Mouse (Mus musculus) testis, adult 2 months (tissue): Measurements from ENCODE around the gene Rgs8. TPM values are rescaled to one million over a fixed set of nuclear protein-coding genes. Genes with fewer than 3 reads are reported as not detected.

Experiments
- H3K27ac ChIP-seq: fragments of 200-500 bp; 2 replicates; pipeline ENCODE4 v1.5.1; 2012; ENCODE audit warnings: low read depth, low read length; ENCODE audit not compliant: control insufficient read depth, insufficient read depth
- H3K27me3 ChIP-seq: fragments of 200-500 bp; 2 replicates; pipeline ENCODE4 v1.6.1; 2012; ENCODE audit warnings: mild to moderate bottlenecking, low read length, moderate library complexity; ENCODE audit not compliant: control insufficient read depth, insufficient read depth
- H3K36me3 ChIP-seq: fragments of 200-500 bp; 2 replicates; pipeline ENCODE4 v1.6.1; 2012; ENCODE audit warnings: mild to moderate bottlenecking, low read length; ENCODE audit not compliant: control insufficient read depth, insufficient read depth
- H3K4me1 ChIP-seq: fragments of 200-500 bp; 2 replicates; pipeline ENCODE4 v1.6.1; 2012; ENCODE audit warnings: low read length; ENCODE audit not compliant: control insufficient read depth, insufficient read depth
- H3K4me3 ChIP-seq: fragments of 200-500 bp; 2 replicates; pipeline ENCODE4 v1.5.1; 2012; ENCODE audit warnings: low read depth, mild to moderate bottlenecking, low read length, moderate library complexity, mixed read lengths; ENCODE audit not compliant: control insufficient read depth
- CTCF ChIP-seq: fragments of 200-500 bp; IDR thresholded peaks from 2 replicates; pipeline ENCODE4 v1.5.1; 2012; ENCODE audit warnings: low read depth, mild to moderate bottlenecking, inconsistent platforms, low read length, moderate library complexity; ENCODE audit not compliant: control insufficient read depth, insufficient read depth, insufficient replicate concordance
- POLR2A ChIP-seq: fragments of 200-500 bp; IDR thresholded peaks from 2 replicates; pipeline ENCODE4 v1.6.1; 2012; ENCODE audit warnings: low read depth, mild to moderate bottlenecking, inconsistent platforms, low read length, moderate library complexity; ENCODE audit not compliant: control insufficient read depth
- polyA plus RNA-seq: library from polyadenylated mRNA; depleted of rRNA; stranded (reverse); fragments of >200 nt; gene quantifications from 2 replicates; pipeline ENCODE4 v1.2.3, GENCODE M21; 2012; rRNA removed

The Rgs8 gene
- polyA plus RNA-seq, 1 experiment = 0.06 TPM

- Histone ChIP-seq H3K4me1 (peaks cover 6% of the 10 kb centered on the region), H3K27ac (no peak overlapping the region)
Observed at GRCm38 (mm10) chr1:153746119-153746670, 93.4 kb downstream of the Rgs8 start.

GRCm38 (mm10) chr1:153746728-153747127 is 93.9 kb downstream of the Rgs8 start:
- Histone ChIP-seq H3K4me3 (no peak overlapping the region), H3K27ac (no peak overlapping the region)

More at GRCm38 (mm10) chr1:153746119-153746670, 93.4 kb downstream of the Rgs8 start:
- H3K36me3 ChIP-seq = no peaks in the 10 kb centered on the region
- H3K4me3 ChIP-seq = no peak overlapping the region
- H3K27me3 ChIP-seq = no peaks in the 10 kb centered on the region
- no peak for TF ChIP-seq CTCF
- no peak for TF ChIP-seq POLR2A

GRCm38 (mm10) chr1:153747861-153748530 is 95.2 kb downstream of the Rgs8 start:
- H3K27me3 ChIP-seq = no peaks in the 10 kb centered on the region
- TF ChIP-seq CTCF (no peak), POLR2A (no peak)
- H3K27ac ChIP-seq = no peak overlapping the region
- H3K4me3 ChIP-seq = no peak overlapping the region
- no peaks in the 10 kb centered on the region for H3K36me3 ChIP-seq
- peaks cover 2% of the 10 kb centered on the region for H3K4me1 ChIP-seq

More at GRCm38 (mm10) chr1:153746728-153747127, 93.9 kb downstream of the Rgs8 start:
- H3K4me1 ChIP-seq = peaks cover 6% of the 10 kb centered on the region
- H3K27me3 ChIP-seq = no peaks in the 10 kb centered on the region
- TF ChIP-seq POLR2A (no peak), CTCF (peak; percentile 81)
- no peaks in the 10 kb centered on the region for H3K36me3 ChIP-seq

- TF ChIP-seq CTCF (no peak), POLR2A (no peak)
- Histone ChIP-seq H3K27ac (no peak overlapping the region), H3K4me3 (no peak overlapping the region), H3K27me3 (no peaks in the 10 kb centered on the region), H3K4me1 (peaks cover 2% of the 10 kb centered on the region), H3K36me3 (no peaks in the 10 kb centered on the region)
Observed at GRCm38 (mm10) chr1:153748549-153748948, 95.7 kb downstream of the Rgs8 start.

GRCm38 (mm10) chr1:153749211-153749801 is 96.5 kb downstream of the Rgs8 start, which contains the start of gene Rnasel:
TSS of gene Rnasel (plus strand) at chr1:153749426.
- Histone ChIP-seq H3K27me3 (no peaks in the 10 kb centered on the region), H3K27ac (peak within 1 kb of the TSS; percentile 71), H3K4me1 (peaks cover 2% of the 10 kb centered on the region), H3K4me3 (peak within 1 kb of the TSS; percentile 68), H3K36me3 (no peaks in the 10 kb centered on the region)
- TF ChIP-seq CTCF = peak; percentile 39; the same call in 1 of the 2 replicates
- no peak for TF ChIP-seq POLR2A

Other genes starting within 250 kb of the Rgs8 start
- 110 and 111 TPM in 2 replicates for gene Shcbp1l, start 227.9 kb upstream of the Rgs8 start, polyA plus RNA-seq
- 21.4 and 32.5 TPM in 2 replicates for gene Dhx9, start 165.4 kb upstream of the Rgs8 start, polyA plus RNA-seq
- 4.7 and 5.6 TPM in 2 replicates for gene Npl, start 103.0 kb upstream of the Rgs8 start, polyA plus RNA-seq
- 0.89 and 1.1 TPM in 2 replicates for gene Rgs16, start 87.3 kb downstream of the Rgs8 start, polyA plus RNA-seq
- gene Rnasel, start 96.4 kb downstream of the Rgs8 start, polyA plus RNA-seq = 1.7 and 1.8 TPM in 2 replicates
- gene Rgsl1, start 191.1 kb downstream of the Rgs8 start, polyA plus RNA-seq = 21.2 and 22.6 TPM in 2 replicates
- gene Teddm1b, start 221.3 kb downstream of the Rgs8 start, polyA plus RNA-seq = 0.05 TPM in 1 of 2 replicates, not detected in the other
- not detected in 2 replicates for gene Teddm1a, start 238.7 kb downstream of the Rgs8 start, polyA plus RNA-seq
- 605 and 633 TPM in 2 replicates for gene Glul, start 246.9 kb downstream of the Rgs8 start, polyA plus RNA-seq
- 4.8 and 5.6 TPM in 2 replicates for gene Teddm2, start 247.2 kb downstream of the Rgs8 start, polyA plus RNA-seq